In the genomic region with DNA sequence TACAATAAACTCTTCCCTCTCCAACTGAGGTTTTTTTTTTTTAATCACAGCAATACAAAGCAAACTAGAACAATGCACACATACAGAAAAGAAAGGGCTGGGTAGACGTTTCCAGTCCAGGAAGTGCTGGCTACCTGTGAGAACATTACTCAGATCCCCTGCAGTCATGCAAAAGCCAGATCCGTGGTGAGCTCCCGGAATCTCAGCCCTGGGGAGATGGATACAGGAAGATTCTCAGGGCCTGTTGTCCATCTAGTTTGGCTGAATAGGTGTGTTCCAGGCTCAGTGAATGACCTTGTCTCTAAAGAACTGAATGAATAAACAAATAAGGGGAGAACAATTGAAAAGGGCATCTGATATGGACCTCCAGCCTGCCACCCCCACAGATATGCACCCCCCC, we compare ENCODE assay signal across 16 mouse cellular contexts.
"Had no signal": no experiment of that assay in that cellular context is flagged by ENCODE, and none has a peak within 500 bp of the region (broad histone marks: within the 10 kb centered on the region; RNA-seq: fewer than 3 reads in every experiment).

No protein-coding gene starts in this region.

- H3K9me3 ChIP-seq: neural tube, embryonic 13.5 days; neural tube, embryonic 15.5 days; stomach, embryonic 15.5 days had no signal

- DNase-seq: retina, postnatal 1 day; right cerebral cortex, adult 18-20 months; right cerebral cortex, postnatal 14 days; right cerebral cortex, postnatal 25 days; right cerebral cortex, postnatal 4 days; spleen, adult 18-20 months; thymus, adult 18-20 months; thymus, adult 2 months; thymus, postnatal 14 days; thymus, postnatal 25 days; thymus, postnatal 36 days; thymus, postnatal 4 days had no signal

- H3K9ac ChIP-seq: neural tube, embryonic 13.5 days; neural tube, embryonic 15.5 days; stomach, embryonic 15.5 days had no signal

- H3K4me3 ChIP-seq: neural tube, embryonic 13.5 days; neural tube, embryonic 15.5 days; stomach, embryonic 15.5 days had no signal

- H3K27me3 ChIP-seq: neural tube, embryonic 13.5 days; neural tube, embryonic 15.5 days; stomach, embryonic 15.5 days had no signal

- H3K36me3 ChIP-seq: neural tube, embryonic 13.5 days; neural tube, embryonic 15.5 days; stomach, embryonic 15.5 days had no signal

- H3K4me1 ChIP-seq: neural tube, embryonic 13.5 days; neural tube, embryonic 15.5 days; stomach, embryonic 15.5 days had no signal

- H3K4me2 ChIP-seq: neural tube, embryonic 13.5 days; neural tube, embryonic 15.5 days; stomach, embryonic 15.5 days had no signal

- H3K27ac ChIP-seq: neural tube, embryonic 13.5 days; neural tube, embryonic 15.5 days; stomach, embryonic 15.5 days; stomach, postnatal 0 days had no signal
